Mouse (Mus musculus) left cerebral cortex, adult 11 months (tissue): ENCODE data around the gene Ism2.

ENCODE experiments used
- DNase-seq: peaks from one replicate; pipeline ENCODE4 v3.0.0; 2022; ENCODE audit warnings: low spot score

The Ism2 gene

GRCm38 (mm10) chr12:87230379-87230895 lies 69.1 kb downstream of the Ism2 start:
- DNase-seq: no peak

GRCm38 (mm10) chr12:87229633-87230032 lies 69.9 kb downstream of the Ism2 start:
- DNase-seq: no peak
